Mouse (Mus musculus) ES-E14 (cell line): ENCODE data around the gene Trabd. TPM values are rescaled to one million over a fixed set of nuclear protein-coding genes. Genes with fewer than 3 reads are reported as not detected.

ENCODE experiments used
- DNase-seq: peaks from one replicate; pipeline ENCODE4 v3.0.0-alpha.2; 2013; ENCODE audit warnings: low read depth, low spot score
- H3K27ac ChIP-seq: 2 replicates; pipeline ENCODE4 v1.5.1; 2012; ENCODE audit warnings: low read depth, mild to moderate bottlenecking, low read length, moderate library complexity, mixed read lengths; ENCODE audit not compliant: poor library complexity, insufficient read depth, severe bottlenecking
- H3K36me3 ChIP-seq: 2 replicates; pipeline ENCODE4 v1.6.1; 2012; ENCODE audit warnings: mild to moderate bottlenecking, low read length, moderate library complexity, mixed read lengths; ENCODE audit not compliant: control insufficient read depth, poor library complexity, insufficient read depth, severe bottlenecking
- H3K4me1 ChIP-seq, 2 experiments: fragments of 150-350 bp in 1 of 2; sonication (generic) in 1 of 2; 2 replicates each; pipeline ENCODE4 v1.6.1; 2012; ENCODE audit warnings: low read length in 2 of 2, mild to moderate bottlenecking in 1 of 2, mixed read lengths in 1 of 2; ENCODE audit not compliant: control insufficient read depth in 2 of 2, insufficient read depth in 2 of 2, poor library complexity in 1 of 2
- H3K4me3 ChIP-seq, 2 experiments: fragments of 150-350 bp in 1 of 2; sonication (generic) in 1 of 2; 2 replicates each; pipeline ENCODE4 v1.5.1; 2012; ENCODE audit warnings: low read length in 2 of 2, low read depth in 1 of 2, mild to moderate bottlenecking in 1 of 2, mixed read lengths in 1 of 2; ENCODE audit not compliant: insufficient read depth in 1 of 2, poor library complexity in 1 of 2, severe bottlenecking in 1 of 2
- H3K9ac ChIP-seq: 2 replicates; pipeline ENCODE4 v1.6.1; 2012; ENCODE audit warnings: low read depth, mild to moderate bottlenecking, low read length, mixed read lengths; ENCODE audit not compliant: poor library complexity, insufficient read depth, severe bottlenecking
- H3K9me3 ChIP-seq: fragments of 150-350 bp; sonication (generic); 2 replicates; pipeline ENCODE4 v1.6.1; 2012; ENCODE audit warnings: low read depth, mild to moderate bottlenecking, low read length; ENCODE audit not compliant: control insufficient read depth, insufficient read depth
- CHD2 ChIP-seq: IDR thresholded peaks from 2 replicates; pipeline ENCODE4 v1.6.1; 2014; ENCODE audit warnings: mild to moderate bottlenecking, low read depth, low read length, inconsistent platforms
- HCFC1 ChIP-seq: IDR thresholded peaks from 2 replicates; pipeline ENCODE4 v1.6.1; 2012; ENCODE audit warnings: low read length, inconsistent platforms, borderline replicate concordance; ENCODE audit not compliant: insufficient read depth
- MAFK ChIP-seq: IDR thresholded peaks from 2 replicates; pipeline ENCODE4 v1.6.1; 2014; ENCODE audit warnings: mild to moderate bottlenecking, low read depth, low read length, inconsistent platforms; ENCODE audit not compliant: insufficient read depth
- ZC3H11A ChIP-seq: IDR thresholded peaks from 2 replicates; pipeline ENCODE4 v1.6.1; 2012; ENCODE audit warnings: low read depth, mild to moderate bottlenecking, inconsistent platforms, low read length, borderline replicate concordance
- ZNF384 ChIP-seq: IDR thresholded peaks from 2 replicates; pipeline ENCODE4 v1.6.1; 2012; ENCODE audit warnings: low read depth, low read length, inconsistent platforms
- in situ Hi-C, 2 experiments: fragments of 600-800 bp; cut with MboI; formaldehyde crosslinking; loops; one replicate each; pipeline ENCODE4 v1.15.1; 2025; ENCODE audit warnings: low sequenced_read_pairs in 2 of 2, inconsistent platforms in 1 of 2; ENCODE audit not compliant: unreplicated experiment in 2 of 2
- total RNA-seq: library from RNA; depleted of rRNA; stranded (reverse); fragments of 300-350 nt; gene quantifications from 2 replicates; pipeline ENCODE4 v1.2.3, GENCODE M21; 2012

The Trabd gene
- total RNA-seq, 1 experiment: 29.9 TPM

GRCm38 (mm10) chr15:89102646-89103045 is 27.7 kb downstream of the Trabd start:
- Histone ChIP-seq H3K4me3 (no peak overlapping the region), H3K27ac (no peak overlapping the region), H3K36me3 (peaks cover 73% of the 10 kb centered on the region), H3K9me3 (no peaks in the 10 kb centered on the region), H3K4me1 (no peaks in the 10 kb centered on the region), H3K9ac (no peak overlapping the region)
- in situ Hi-C loops: no loop called here
- DNase-seq: no peak
- TF ChIP-seq MAFK: no peak
- no peak for TF ChIP-seq ZNF384
- TF ChIP-seq HCFC1: no peak
- no peak for TF ChIP-seq ZC3H11A
- no peak for TF ChIP-seq CHD2

GRCm38 (mm10) chr15:89103921-89104320 is 29.0 kb downstream of the Trabd start:
- no peak overlapping the region for H3K9ac ChIP-seq
- H3K4me3 ChIP-seq: no peak overlapping the region
- no peak for TF ChIP-seq MAFK
- H3K36me3 ChIP-seq: peaks cover 83% of the 10 kb centered on the region
- no peak for DNase-seq
- no peaks in the 10 kb centered on the region for H3K4me1 ChIP-seq
- H3K9me3 ChIP-seq: no peaks in the 10 kb centered on the region
- H3K27ac ChIP-seq: no peak overlapping the region
- in situ Hi-C loops: no loop called here

GRCm38 (mm10) chr15:89104425-89104824 is 29.5 kb downstream of the Trabd start:
- no peaks in the 10 kb centered on the region for H3K9me3 ChIP-seq
- H3K36me3 ChIP-seq: peaks cover 85% of the 10 kb centered on the region
- in situ Hi-C loops: no loop called here
- no peak overlapping the region for H3K9ac ChIP-seq
- no peak for DNase-seq
- TF ChIP-seq MAFK (no peak), CHD2 (no peak), ZNF384 (no peak), HCFC1 (no peak), ZC3H11A (no peak)
- H3K4me1 ChIP-seq: no peaks in the 10 kb centered on the region
- H3K4me3 ChIP-seq: no peak overlapping the region
- H3K27ac ChIP-seq: no peak overlapping the region

DNA sequence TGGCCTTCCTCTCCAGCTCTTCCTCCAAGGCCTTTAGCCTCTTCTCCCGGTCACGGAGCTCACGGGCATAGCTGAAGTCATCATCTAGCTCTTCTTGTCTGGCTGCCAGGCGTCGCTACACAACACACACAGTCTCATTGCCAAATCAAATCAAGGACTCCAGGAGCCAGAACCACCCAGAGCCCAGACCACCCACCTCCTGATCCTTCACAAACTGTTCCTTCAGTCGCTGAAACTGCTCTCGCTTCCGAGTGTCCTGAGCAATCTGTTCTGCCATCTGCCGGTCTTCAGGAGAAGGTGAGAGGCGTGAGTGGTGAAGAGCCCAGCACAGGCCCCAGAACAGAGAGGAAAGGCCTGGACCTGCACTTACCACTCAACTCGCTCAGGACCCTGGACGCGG is 31.1 kb downstream of the Trabd start:
- in situ Hi-C loops: no loop called here
- H3K4me1 ChIP-seq: no peaks in the 10 kb centered on the region
- H3K4me3 ChIP-seq: no peak overlapping the region
- H3K9me3 ChIP-seq: no peaks in the 10 kb centered on the region
- peaks cover 79% of the 10 kb centered on the region for H3K36me3 ChIP-seq
- no peak overlapping the region for H3K27ac ChIP-seq
- TF ChIP-seq ZNF384 (no peak), CHD2 (no peak), ZC3H11A (no peak), HCFC1 (no peak), MAFK (no peak)
- H3K9ac ChIP-seq: no peak overlapping the region
- no peak for DNase-seq

DNA sequence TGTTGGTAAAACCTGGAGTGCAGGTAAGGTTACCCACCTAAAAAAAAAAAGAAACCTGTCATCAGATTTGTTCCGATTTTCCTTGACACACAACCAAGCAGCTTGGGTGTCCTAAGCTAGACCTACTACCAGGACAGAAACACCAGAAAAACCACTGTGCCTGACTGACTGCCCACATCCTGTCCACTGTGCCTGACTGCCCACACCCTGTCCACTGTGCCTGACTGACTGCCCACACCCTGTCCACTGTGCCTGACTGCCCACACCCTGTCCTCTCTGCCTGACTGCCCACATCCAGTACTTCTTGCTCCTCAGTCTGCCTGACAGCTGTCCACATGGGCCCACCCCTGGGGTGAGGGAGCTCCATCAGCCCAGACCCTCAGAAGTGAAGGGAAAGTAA is 32.1 kb downstream of the Trabd start:
- TF ChIP-seq ZNF384 (no peak), CHD2 (no peak), MAFK (no peak), HCFC1 (no peak), ZC3H11A (no peak)
- DNase-seq: no peak
- H3K4me3 ChIP-seq: no peak overlapping the region
- no peaks in the 10 kb centered on the region for H3K4me1 ChIP-seq
- no peak overlapping the region for H3K9ac ChIP-seq
- H3K9me3 ChIP-seq: no peaks in the 10 kb centered on the region
- H3K27ac ChIP-seq: no peak overlapping the region
- peaks cover 75% of the 10 kb centered on the region for H3K36me3 ChIP-seq
- in situ Hi-C loops: no loop called here
